Mouse (Mus musculus): ENCODE data around the gene Fbxo36. TPM values are rescaled to one million over a fixed set of nuclear protein-coding genes. Genes with fewer than 3 reads are reported as not detected.

The Fbxo36 gene
- polyA plus RNA-seq, 2 experiments from 2014 or later, result 1.4 to 2.4 TPM

- no peak for ATAC-seq
Observed at GRCm38 (mm10) chr1:84897364-84897763, 57.7 kb downstream of the Fbxo36 start.

- ATAC-seq, result no peak
Observed at GRCm38 (mm10) chr1:84899156-84899555, 59.5 kb downstream of the Fbxo36 start.

GRCm38 (mm10) chr1:84904467-84904866 is 64.8 kb downstream of the Fbxo36 start:
- no peak for ATAC-seq

GRCm38 (mm10) chr1:84910177-84910804 is 70.7 kb downstream of the Fbxo36 start:
- ATAC-seq, result no peak

- no peak for ATAC-seq
Observed at GRCm38 (mm10) chr1:84912571-84912970, 72.9 kb downstream of the Fbxo36 start.

GRCm38 (mm10) chr1:84915010-84915409 is 75.4 kb downstream of the Fbxo36 start:
- no peak for ATAC-seq

- no peak for ATAC-seq
Observed at GRCm38 (mm10) chr1:84918865-84919264, 79.2 kb downstream of the Fbxo36 start.

GRCm38 (mm10) chr1:84923432-84923831 is 83.8 kb downstream of the Fbxo36 start:
- no peak for ATAC-seq

GRCm38 (mm10) chr1:84924134-84924533 is 84.5 kb downstream of the Fbxo36 start:
- ATAC-seq, result no peak

- no peak for ATAC-seq
Observed at GRCm38 (mm10) chr1:84925599-84925998, 86.0 kb downstream of the Fbxo36 start.

- no peak for ATAC-seq
Observed at GRCm38 (mm10) chr1:84933472-84934150, 94.0 kb downstream of the Fbxo36 start.

- no peak for ATAC-seq
Observed at GRCm38 (mm10) chr1:84934151-84934502, 94.5 kb downstream of the Fbxo36 start.

GRCm38 (mm10) chr1:84934503-84935333 is 95.1 kb downstream of the Fbxo36 start, which contains the start of gene Slc16a14:
TSS of gene Slc16a14 (minus strand) at chr1:84935134.
- ATAC-seq, result no peak

- no peak for ATAC-seq
Observed at GRCm38 (mm10) chr1:84935668-84936067, 96.0 kb downstream of the Fbxo36 start.

GRCm38 (mm10) chr1:84936716-84937510 is 97.3 kb downstream of the Fbxo36 start:
- no peak for ATAC-seq

- ATAC-seq, result no peak
Observed at GRCm38 (mm10) chr1:84939466-84939865, 99.8 kb downstream of the Fbxo36 start.

- ATAC-seq, result no peak
Observed at GRCm38 (mm10) chr1:84940322-84940721, 100.7 kb downstream of the Fbxo36 start.

GRCm38 (mm10) chr1:84942666-84943065 is 103.0 kb downstream of the Fbxo36 start:
- no peak for ATAC-seq

GRCm38 (mm10) chr1:84943549-84943948 is 103.9 kb downstream of the Fbxo36 start:
- ATAC-seq, result no peak

- no peak for ATAC-seq
Observed at GRCm38 (mm10) chr1:84945950-84946349, 106.3 kb downstream of the Fbxo36 start.

GRCm38 (mm10) chr1:84947390-84947789 is 107.7 kb downstream of the Fbxo36 start:
- no peak for ATAC-seq

All from CD4-positive, CD25-positive, alpha-beta regulatory T cell, adult 4 months (primary cell).